Mouse (Mus musculus) leukemia stem cell, adult 10-12 weeks (primary cell): ENCODE results near the gene Nr1d2. TPM values are rescaled to one million over a fixed set of nuclear protein-coding genes. Genes with fewer than 3 reads are reported as not detected.

Experiments
- polyA plus RNA-seq: library from polyadenylated mRNA; stranded (reverse); fragments of >175 nt; gene quantifications from 2 replicates; pipeline ENCODE4 v1.2.3, GENCODE M21; 2012; ENCODE audit warnings: low replicate concordance

The Nr1d2 gene
- 2.7 and 3.1 TPM in 2 replicates for polyA plus RNA-seq

DNA sequence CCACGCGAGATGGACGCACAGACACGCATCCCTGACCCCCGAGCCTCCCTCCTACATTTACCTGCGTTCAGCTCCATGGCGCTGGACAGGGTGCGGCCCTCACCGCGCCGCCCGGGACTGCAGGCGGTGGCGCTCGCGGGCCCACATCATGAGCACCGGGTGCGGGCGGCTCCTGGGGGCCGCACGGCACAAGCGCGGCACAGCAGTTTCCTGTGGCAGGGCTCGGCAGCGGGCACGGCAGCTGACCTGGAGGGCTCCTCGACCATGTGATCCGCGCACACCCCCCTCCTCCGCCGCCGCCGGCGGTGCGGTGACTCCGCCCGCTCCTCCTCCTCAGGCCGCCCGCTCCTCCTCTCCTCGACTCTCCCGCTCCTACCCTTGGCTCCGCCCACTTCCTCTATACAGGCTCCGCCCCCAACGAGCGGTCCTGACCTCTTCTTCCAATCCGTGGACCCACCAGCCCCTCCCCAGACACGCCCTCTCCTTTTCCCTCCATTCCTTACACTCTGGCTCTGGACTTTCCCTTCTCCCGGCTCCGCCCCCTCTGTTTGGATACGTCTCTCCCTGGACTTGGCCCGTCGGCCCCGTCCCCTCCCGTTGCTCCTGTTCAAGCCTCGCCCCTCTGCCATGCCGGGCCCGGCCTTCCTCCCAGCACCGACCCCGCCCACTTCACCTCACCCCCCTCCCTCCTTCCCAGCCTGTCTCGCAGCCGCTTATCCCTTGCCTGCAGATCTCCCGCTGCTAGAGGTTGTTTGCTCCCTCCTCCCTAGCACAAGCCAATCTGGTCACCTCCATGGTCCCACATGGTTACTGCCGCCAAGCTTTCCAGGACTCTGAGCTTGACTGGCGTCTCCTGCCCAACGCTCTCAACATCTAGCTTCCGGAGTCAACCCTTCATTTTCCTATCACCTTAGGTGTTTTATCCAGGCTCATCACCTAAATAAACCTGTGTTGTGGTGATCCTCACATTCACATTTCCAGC is at the start of gene Nr1d2:
Nr1d2 (minus strand) TSS at position 378 of the 982 bp plus-strand sequence.

DNA sequence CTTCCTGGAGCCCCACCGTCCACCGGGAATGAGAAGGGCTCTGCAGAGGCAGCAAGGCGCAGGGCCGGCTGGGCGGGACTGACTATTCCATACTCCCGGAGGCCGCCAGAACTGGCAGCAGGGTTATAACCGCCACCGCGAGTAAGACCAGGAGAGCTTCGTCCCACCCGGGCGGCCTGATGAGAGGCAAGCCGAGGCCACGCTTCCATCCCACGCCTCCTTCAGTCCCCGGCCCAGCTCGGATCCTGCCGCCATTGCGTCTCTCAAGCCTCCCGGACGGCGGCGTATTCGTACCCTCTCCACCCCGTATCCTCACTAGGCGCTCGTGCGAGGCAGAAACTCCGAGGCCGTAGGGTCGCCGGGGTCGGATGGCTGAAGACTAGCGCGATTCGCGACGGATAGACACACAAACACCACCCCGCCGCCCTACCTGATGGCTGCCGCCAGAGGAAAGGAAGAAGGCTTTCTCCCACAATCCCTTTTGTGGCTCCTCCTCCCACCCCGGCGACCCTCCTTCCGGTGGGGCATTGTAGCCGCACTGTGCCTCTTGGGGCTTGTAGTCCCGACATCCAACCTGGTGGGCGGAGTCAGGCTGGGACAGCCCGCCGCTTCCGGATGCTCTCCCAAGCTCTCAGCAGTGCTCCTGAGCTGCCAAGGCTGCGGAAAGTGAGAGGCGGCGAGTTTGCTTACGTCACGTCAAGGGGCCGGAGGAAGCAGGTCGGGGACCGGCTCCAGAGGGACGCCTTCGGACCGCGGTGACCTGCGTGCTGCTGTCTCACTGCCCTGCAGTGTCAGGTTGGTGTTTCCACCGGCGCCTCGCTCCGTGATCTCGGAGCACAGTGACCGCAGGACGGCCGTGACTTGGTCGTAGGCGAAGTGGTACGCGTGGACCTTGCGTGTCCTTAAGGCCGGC is 31.9 kb upstream of the Nr1d2 start, which contains the start of the genes Nkiras1 and Rpl15:
Nkiras1 (plus strand) TSS at position 608 of the 913 bp plus-strand sequence.
Rpl15 (minus strand) TSS at position 863 of the 913 bp plus-strand sequence.

Other genes starting within 250 kb of the Nr1d2 start
- gene Nkiras1, start 32.0 kb upstream of the Nr1d2 start, polyA plus RNA-seq, result 0.52 and 2.2 TPM in 2 replicates
- 25.2 and 174 TPM in 2 replicates for gene Rpl15, start 32.3 kb upstream of the Nr1d2 start, polyA plus RNA-seq
- gene Ube2e1, start 92.7 kb upstream of the Nr1d2 start, polyA plus RNA-seq, result 14.1 and 25.6 TPM in 2 replicates